Mouse (Mus musculus) layer of hippocampus, adult 9-11 months (tissue): ENCODE measurements around the gene Abcc5.

Experiments
- DNase-seq: peaks from one replicate; pipeline ENCODE4 v3.0.0; 2022

Gene Abcc5

DNA sequence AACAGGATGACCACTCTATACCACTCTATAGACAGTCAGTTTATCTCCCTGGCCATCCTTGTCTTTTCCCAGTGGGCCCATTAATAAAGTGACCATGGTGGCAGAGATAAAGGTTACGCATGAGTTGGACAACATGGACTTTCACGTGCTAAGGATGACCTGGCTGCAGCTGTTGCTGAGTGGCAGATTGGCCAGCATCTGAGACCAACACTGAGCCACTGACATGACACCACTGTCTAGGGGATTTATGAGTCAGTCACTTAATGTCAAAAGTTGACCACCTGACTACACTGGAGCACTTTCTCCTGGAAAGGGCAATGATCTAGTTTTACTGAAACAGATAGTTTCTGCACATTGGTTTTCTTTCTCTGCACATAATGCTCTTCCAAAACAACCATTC, 71.4 kb downstream of the Abcc5 start:
- no peak for DNase-seq

DNA sequence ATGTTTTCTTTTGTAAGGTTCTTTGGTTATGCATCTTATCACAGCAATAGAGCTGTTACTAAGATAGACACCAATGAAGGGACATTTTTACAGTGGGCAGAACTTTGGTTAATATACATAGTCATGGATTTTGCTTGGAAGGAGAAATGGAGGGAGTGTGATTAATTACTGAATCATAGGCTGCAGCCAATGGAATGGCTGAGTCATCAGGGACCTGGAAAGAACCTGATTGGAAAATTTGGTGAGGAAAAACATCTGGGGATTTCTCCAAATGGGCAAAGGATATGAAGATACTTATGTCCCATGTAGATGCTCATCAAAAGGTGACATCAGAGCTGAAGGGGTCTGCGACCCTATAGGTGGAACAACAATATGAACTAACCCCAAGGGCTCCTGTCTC, 72.2 kb downstream of the Abcc5 start:
- no peak for DNase-seq

DNA sequence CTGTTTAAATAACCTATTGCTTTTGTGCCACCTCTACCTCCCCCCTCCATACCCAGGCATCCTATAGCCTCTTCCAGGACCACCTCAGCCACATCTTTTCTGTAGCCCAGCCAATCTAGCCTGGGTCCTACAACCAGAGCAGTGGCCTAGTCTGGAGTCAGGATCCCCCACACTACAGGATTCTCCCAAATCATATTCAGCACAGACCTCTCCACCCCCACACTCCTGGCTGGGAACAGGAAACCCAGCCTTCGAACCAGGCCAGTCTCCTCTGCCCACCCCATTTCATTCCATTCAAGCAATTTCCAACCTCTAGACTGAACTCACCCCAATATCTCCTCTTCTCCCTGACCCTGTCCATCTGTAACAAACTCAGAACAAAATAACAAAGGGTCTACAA, 80.7 kb downstream of the Abcc5 start:
- DNase-seq = no peak

DNA sequence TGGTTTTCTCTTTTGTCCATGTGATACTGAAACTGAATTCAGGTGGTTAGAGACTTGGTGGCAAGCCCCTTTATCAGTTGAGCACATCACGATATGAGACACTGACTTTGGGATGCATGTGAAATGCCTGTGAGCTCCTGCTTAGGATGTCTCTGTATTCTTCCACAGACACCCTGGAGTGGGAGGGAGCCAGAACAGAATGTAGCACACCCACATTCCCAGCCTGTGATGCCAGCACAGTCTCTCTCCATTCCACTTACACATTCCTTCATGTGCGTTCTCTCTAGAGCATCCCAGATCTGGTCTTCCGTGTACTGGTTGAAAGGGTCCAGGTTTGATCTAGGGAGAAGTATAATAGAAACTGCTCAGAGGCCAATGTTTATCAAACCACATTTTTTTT, 87.6 kb downstream of the Abcc5 start:
- DNase-seq = peak; percentile 86

DNA sequence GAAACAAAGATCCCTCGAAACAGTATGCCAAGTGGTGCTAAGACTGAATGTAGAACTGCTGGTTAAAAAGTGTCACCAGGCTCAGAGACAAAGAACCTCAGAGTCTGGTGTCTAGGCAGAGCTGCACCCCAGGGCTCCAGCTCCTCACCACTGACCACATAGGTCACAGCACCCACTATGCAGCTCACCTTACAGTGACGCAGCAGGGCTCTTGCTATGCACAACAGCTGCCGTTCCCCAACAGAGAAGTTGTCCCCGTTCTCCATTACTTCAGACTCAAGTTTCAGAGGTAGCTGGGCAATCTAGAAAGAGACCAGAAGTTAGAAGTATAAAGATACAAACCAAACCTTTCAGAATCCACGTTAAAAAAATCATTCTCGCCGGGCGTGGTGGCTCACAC, 91.3 kb downstream of the Abcc5 start:
- no peak for DNase-seq

DNA sequence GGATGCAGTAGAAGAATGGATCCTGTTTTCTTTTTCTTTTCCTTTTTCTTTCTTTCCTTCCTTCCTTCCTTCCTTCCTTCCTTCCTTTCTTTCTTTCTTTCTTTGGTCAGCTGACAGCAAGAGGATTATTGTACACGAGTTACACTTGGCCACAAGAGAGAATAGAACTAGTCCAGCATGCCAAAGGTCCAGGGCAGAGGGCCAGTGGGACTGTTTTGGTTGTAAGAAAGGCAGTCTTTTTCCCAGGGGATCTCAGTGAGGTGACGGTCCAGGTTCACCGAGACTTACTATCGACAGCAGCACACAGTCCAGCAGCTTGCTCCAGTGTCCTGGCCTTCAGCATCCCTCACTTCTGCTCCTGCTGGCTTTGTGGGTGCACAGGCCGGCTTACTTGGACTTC, 97.9 kb downstream of the Abcc5 start:
- DNase-seq = no peak

DNA sequence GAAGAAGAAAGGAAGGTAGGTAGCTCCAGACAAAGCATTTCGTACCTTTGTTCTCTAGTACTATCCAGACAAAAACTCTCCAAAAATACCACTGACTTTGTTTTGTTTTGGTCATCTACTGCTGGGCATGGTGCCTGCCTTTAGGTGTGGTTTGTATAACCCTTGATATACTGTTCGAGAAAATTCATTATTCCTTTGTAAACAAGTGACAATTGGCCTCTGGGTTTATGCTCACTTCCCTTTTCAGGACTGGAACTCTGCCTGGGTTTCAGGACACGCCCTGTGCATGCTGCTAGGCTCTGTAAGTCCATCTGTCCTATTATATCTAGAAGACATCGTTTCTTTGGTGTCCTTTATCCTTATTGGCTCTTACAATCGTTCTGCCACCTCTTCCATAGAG, 100.9 kb downstream of the Abcc5 start, which contains the start of gene Cyp2ab1:
Gene Cyp2ab1, minus strand, starts transcription at position 119 of the 400 bp plus-strand sequence.
- DNase-seq = no peak

DNA sequence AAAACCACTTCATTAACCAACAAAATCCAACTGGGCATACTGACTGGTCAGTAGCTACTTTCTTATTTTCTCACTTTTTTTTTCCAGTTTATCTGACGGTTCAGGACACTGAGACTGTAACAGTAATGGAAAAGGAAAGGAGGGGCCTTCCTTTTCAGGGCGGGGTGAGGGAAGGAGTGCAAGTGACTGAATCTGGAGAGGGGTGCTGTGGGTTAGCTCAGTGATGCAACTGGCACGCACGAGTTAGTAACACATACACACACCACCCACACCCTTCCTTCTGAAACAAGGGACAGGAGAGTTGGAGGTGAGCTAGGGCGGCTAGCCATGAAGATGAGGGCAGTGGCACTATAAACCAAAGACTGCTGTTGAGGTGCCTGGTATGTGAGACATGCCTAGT, 102.3 kb downstream of the Abcc5 start:
- no peak for DNase-seq

DNA sequence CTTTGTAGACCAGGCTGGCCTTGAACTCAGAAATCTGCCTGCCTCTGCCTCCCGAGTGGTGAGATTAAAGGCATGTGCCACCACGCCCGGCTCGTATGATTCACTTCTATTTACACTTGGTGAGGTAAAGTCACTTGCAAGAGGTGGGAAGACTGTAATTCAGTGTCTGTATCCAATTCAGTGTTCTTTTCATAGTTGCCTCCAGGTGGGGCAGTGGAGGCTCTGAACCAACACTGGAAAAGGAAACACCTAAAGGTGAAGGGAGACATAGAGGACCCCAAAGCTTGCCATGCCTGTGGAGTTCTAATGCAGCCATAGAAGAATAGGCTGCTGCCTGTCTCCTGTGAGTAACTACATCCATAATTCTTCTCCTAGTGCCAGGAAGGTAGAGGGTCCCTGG, 103.9 kb downstream of the Abcc5 start:
- DNase-seq = no peak

DNA sequence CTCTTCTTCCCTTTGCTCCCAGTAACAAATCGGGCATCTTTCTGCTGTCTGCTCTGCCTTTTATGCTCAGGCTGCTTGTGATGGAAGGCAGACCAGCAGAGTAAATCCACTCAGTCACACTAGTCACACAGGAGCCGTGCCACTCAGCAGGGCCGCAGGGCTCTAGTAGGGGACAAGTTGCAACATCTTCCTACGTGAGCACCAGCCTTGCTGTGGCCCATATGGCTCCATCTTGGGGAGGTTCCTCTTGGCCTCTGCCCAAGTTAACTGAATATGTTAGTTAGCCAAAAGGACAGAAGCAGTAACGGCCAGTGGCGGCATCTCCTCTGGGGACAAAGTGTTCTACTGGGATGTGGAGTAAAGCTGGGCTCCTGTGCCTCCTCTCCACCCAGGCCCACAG, 109.4 kb downstream of the Abcc5 start:
- no peak for DNase-seq

DNA sequence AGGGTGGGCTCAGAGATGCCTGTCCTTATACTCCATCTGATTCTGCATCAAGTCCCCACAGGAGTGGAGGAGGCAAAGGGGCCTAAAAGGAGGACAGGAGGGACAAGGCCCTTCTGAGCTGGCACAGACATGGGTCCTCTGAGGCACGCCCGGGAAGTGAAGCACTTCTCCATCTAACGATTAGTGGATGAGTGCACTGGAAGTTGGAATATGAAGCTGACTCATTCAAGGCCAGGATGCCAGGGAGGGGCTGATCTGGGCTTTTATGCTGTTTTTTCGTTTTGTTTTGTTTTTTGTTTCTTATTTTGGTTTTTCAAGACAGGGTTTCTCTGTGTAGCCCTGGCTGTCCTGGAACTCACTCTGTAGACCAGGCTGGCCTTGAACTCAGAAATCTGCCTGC, 110.9 kb downstream of the Abcc5 start:
- DNase-seq = no peak

DNA sequence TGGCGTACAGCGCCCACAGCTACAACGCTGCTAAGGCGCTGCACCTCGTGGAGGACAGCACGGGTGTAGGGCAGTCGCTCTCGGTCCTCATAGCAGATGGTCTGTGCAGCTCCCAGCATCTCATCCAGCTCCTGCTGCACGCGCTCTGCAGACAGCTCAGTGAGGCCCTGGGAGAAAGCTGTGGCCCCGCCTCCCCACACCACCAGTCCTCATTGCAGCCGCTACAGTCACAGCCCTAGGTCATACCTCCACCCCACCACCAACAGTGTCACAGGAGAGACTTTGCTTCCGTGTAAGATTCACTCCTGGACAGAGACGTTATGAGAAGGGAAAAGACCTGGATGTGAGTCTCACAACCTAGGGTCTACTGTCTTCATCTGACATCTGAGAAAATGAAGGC, 113.9 kb downstream of the Abcc5 start:
- no peak for DNase-seq

DNA sequence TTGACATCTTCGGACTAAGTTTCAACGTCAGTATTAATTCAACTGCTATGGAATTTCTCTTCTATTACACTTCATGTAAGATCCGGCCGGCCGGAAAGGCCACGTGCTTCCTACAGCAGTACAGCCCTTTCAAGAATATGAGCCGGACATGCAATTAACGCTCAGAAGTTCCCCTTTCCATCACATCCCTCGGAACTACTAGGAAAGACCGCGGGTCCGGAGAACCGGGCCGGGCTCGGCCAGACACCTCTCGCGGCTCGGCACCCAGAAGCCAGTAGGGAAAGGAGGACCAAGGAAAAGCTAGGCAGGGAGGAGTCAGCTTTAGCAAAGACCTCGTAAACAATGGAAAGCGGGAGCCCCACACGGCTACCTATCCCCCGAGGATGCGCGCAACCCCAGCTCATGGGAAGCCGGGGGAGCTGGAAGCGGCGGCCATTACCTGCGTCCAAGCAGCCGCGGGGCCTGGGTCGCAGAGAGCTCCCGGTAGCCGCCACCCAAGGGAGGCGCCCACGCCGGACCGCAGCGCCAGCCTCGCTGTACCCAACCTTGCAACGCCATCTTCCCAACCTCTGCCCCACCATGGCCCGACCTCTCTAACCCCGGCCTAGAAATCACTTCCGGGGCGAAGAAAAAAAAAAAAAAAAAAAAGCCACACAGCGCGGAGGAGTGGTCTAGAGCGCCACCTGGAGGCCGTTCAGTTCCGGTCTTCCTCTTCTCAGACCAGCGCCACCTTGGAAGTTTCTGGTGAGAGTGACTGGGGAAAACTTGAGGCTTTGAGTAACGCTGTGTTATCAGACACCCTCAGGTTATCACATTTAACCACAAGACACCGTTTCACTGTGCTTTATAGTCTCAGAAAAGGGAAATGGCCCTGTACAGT, 124.2 kb downstream of the Abcc5 start, which contains the start of gene Parl:
Gene Parl, minus strand, starts transcription at position 618 of the 880 bp plus-strand sequence.
- peak; percentile 67 for DNase-seq

DNA sequence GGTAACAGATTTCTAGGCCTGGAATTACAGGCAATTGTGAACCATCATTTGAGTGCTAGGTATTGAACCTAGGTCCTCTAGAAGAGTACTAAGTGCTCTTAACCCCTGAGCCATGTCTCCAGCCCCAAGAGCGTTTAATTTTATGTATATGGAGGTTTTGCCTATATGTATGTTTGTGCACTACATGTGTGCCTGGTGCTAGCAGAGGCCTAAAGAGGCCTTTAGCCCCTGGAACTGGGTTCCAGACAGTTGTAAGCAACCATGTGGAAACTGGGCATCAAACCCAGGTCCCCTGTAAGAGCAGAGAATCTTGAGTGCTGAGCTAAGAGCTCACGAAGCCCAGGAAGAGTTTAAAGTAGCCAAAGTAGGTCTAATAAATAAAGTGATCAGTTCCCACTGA, 126.1 kb downstream of the Abcc5 start:
- no peak for DNase-seq
